Mouse (Mus musculus) forebrain, embryonic 13.5 days (tissue): ENCODE measurements at regions not wholly inside any gene's neighbourhood (a gene's known extent, or its start where the extent isn't known, plus 50 kb on each side); places are given as distances from the start of the nearest gene placed in this dataset.
A peak's percentile ranks its signal among the peaks of the same experiment; 100 is the strongest.

Experiments used
- ATAC-seq: fragments of 200-750 bp; cut with Nextera tagmentation; 2 replicates; pipeline ENCODE4 v1.8.0; 2017
- H3K27ac ChIP-seq: fragments of 300-500 bp; sonication (generic); 2 replicates; pipeline ENCODE4 v1.5.1; 2015; ENCODE audit warnings: inconsistent platforms, mild to moderate bottlenecking, moderate library complexity
- H3K27me3 ChIP-seq: fragments of 300-500 bp; sonication (generic); 2 replicates; pipeline ENCODE4 v1.6.1; 2015; ENCODE audit warnings: mild to moderate bottlenecking, inconsistent platforms
- H3K36me3 ChIP-seq: fragments of 300-500 bp; sonication (generic); 2 replicates; pipeline ENCODE4 v1.6.1; 2015; ENCODE audit warnings: mild to moderate bottlenecking, inconsistent platforms; ENCODE audit not compliant: poor library complexity, severe bottlenecking
- H3K4me1 ChIP-seq: fragments of 300-500 bp; sonication (generic); 2 replicates; pipeline ENCODE4 v1.6.1; 2015; ENCODE audit warnings: inconsistent platforms
- H3K4me2 ChIP-seq: fragments of 300-500 bp; sonication (generic); 2 replicates; pipeline ENCODE4 v1.6.1; 2015; ENCODE audit warnings: inconsistent platforms, mild to moderate bottlenecking, moderate library complexity
- H3K4me3 ChIP-seq: fragments of 300-500 bp; sonication (generic); 2 replicates; pipeline ENCODE4 v1.5.1; 2015; ENCODE audit warnings: mild to moderate bottlenecking, inconsistent platforms
- H3K9ac ChIP-seq: fragments of 300-500 bp; sonication (generic); 2 replicates; pipeline ENCODE4 v1.6.1; 2015; ENCODE audit warnings: mild to moderate bottlenecking, inconsistent platforms
- H3K9me3 ChIP-seq: fragments of 300-500 bp; sonication (generic); replicated peaks from 2 replicates; pipeline ENCODE4 v1.6.1; 2016; ENCODE audit warnings: inconsistent platforms
- whole genome bisulfite sequencing: fragments of 180-500 bp; shearing (Covaris S2); methylation state at CpG from one replicate; pipeline ENCODE4 v1.1.7; 2015; 5-methylcytosine and 5-hydroxymethylcytosine counted together

- Histone ChIP-seq H3K4me2 (no peak overlapping the region), H3K4me3 (no peak overlapping the region), H3K27ac (no peak overlapping the region), H3K27me3 (no peaks in the 10 kb centered on the region), H3K9me3 (no peaks in the 10 kb centered on the region), H3K4me1 (peaks cover 6% of the 10 kb centered on the region; the same call in 1 of the 2 replicates), H3K9ac (no peak overlapping the region), H3K36me3 (no peaks in the 10 kb centered on the region)
- ATAC-seq, result no peak
- 80% methylated on average over 18 of the region's 18 CpGs for WGBS
These were observed 115.0 kb upstream of the Tmem189 start for GRCm38 (mm10) chr2:167804493-167805227.

GRCm38 (mm10) chr2:167802494-167802893 lies 112.9 kb upstream of the Tmem189 start:
- Histone ChIP-seq H3K4me1 (peaks cover 6% of the 10 kb centered on the region; the same call in 1 of the 2 replicates), H3K36me3 (no peaks in the 10 kb centered on the region), H3K9ac (no peak overlapping the region), H3K4me3 (no peak overlapping the region), H3K4me2 (no peak overlapping the region), H3K27ac (no peak overlapping the region), H3K27me3 (no peaks in the 10 kb centered on the region), H3K9me3 (no peaks in the 10 kb centered on the region)
- WGBS, result 80% methylated on average over 9 of the region's 9 CpGs
- ATAC-seq, result no peak

- no peak overlapping the region for H3K4me2 ChIP-seq
- ATAC-seq, result no peak
- no peaks in the 10 kb centered on the region for H3K27me3 ChIP-seq
- H3K4me3 ChIP-seq, result no peak overlapping the region
- peaks cover 6% of the 10 kb centered on the region; the same call in 1 of the 2 replicates for H3K4me1 ChIP-seq
- WGBS, result 92% methylated on average over 10 of the region's 10 CpGs
- no peak overlapping the region for H3K9ac ChIP-seq
- no peaks in the 10 kb centered on the region for H3K36me3 ChIP-seq
- no peak overlapping the region for H3K27ac ChIP-seq
- no peaks in the 10 kb centered on the region for H3K9me3 ChIP-seq
These were observed 111.8 kb upstream of the Tmem189 start for GRCm38 (mm10) chr2:167801389-167801788.

DNA sequence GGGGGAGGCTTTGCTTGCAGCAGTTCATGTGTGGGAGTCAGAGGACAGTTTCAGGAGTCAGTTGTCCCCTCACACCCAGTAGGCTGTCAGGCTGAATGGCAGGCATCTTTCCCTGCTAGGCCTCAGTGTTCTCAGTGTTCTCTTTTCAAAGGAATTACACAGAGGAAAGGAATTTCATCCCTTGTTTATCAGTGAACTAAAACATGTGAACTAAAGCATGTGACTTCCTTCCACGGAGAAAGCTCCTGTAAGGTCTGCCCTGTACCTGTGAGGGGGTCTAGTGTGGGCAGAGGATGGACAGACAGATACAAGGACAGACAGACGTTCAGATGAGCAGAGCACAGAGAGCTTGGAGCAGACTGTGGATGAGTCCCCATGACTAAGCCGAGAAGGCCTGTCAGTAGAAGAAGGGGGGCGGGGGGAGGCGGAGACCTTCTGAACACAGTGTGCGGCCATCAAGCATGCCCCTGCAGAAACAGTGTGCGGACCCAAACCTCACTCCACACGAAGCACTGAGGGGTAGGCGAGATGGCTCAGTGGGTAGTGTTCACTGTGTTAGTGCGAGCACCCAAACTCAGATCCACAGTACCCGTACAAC lies 111.1 kb upstream of the Tmem189 start:
- H3K27ac ChIP-seq, result no peak overlapping the region

GRCm38 (mm10) chr2:167799629-167800387 lies 110.2 kb upstream of the Tmem189 start:
- peak; percentile 58; the same call in 1 of the 2 replicates for ATAC-seq
- WGBS, result 87% methylated on average over 5 of the region's 5 CpGs
- no peak overlapping the region for H3K9ac ChIP-seq
- H3K4me2 ChIP-seq, result no peak overlapping the region
- no peaks in the 10 kb centered on the region for H3K9me3 ChIP-seq
- peaks cover 6% of the 10 kb centered on the region; the same call in 1 of the 2 replicates for H3K4me1 ChIP-seq
- no peaks in the 10 kb centered on the region for H3K27me3 ChIP-seq
- no peaks in the 10 kb centered on the region for H3K36me3 ChIP-seq
- no peak overlapping the region for H3K4me3 ChIP-seq
- no peak overlapping the region for H3K27ac ChIP-seq

More for the DNA sequence above, 111.1 kb upstream of the Tmem189 start:
- H3K4me3 ChIP-seq, result no peak overlapping the region
- no peaks in the 10 kb centered on the region for H3K27me3 ChIP-seq
- H3K9ac ChIP-seq, result no peak overlapping the region
- ATAC-seq, result no peak
- H3K4me1 ChIP-seq, result peaks cover 6% of the 10 kb centered on the region; the same call in 1 of the 2 replicates
- H3K9me3 ChIP-seq, result no peaks in the 10 kb centered on the region
- H3K4me2 ChIP-seq, result no peak overlapping the region
- H3K36me3 ChIP-seq, result no peaks in the 10 kb centered on the region
- 65% methylated on average over 11 of the region's 11 CpGs for WGBS

- no peak overlapping the region for H3K4me2 ChIP-seq
- H3K27me3 ChIP-seq, result no peaks in the 10 kb centered on the region
- no peak overlapping the region for H3K4me3 ChIP-seq
- WGBS, result 87% methylated on average over 9 of the region's 9 CpGs
- no peak for ATAC-seq
- peaks cover 6% of the 10 kb centered on the region; the same call in 1 of the 2 replicates for H3K4me1 ChIP-seq
- no peak overlapping the region for H3K9ac ChIP-seq
- no peaks in the 10 kb centered on the region for H3K36me3 ChIP-seq
- no peak overlapping the region for H3K27ac ChIP-seq
- H3K9me3 ChIP-seq, result no peaks in the 10 kb centered on the region
These were observed 109.4 kb upstream of the Tmem189 start for GRCm38 (mm10) chr2:167798969-167799513.

DNA sequence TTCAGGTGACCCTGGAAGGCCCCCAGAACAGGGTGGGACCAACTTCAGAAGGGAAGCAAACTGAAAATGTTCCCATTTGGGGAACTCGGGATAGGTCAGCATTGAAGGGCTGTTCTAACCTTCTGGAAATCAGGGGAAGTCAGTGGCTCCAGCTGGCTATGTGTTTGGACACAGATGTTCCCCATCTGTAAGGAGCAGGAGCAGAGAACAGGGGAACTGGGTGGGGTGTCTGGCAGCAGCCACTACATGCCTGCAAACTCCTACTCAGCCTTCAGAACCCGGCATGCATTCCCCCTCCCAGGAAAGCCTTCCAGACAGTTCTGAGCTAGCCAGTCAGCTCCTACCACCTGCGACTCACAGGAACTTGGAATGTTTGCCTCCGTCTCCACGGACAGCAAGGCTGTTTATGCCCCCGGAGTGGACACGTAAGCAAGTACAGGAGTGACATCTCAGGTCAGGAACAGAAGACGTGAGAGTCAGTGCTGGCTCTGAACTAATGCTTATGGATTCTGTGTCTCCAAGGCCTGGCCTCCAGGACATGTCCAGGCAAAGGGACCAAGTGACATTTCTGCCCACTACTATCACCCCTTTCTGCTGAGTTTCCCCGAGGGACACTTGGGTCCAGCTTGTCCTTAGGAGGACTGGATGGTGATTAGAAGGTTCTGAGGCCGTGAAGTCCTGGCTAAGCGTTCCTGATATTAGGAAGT lies 108.6 kb upstream of the Tmem189 start:
- H3K9ac ChIP-seq, result no peak overlapping the region
- H3K9me3 ChIP-seq, result no peaks in the 10 kb centered on the region
- peaks cover 6% of the 10 kb centered on the region; the same call in 1 of the 2 replicates for H3K4me1 ChIP-seq
- no peak for ATAC-seq
- H3K27ac ChIP-seq, result no peak overlapping the region
- 92% methylated on average over 11 of the region's 11 CpGs for WGBS
- no peaks in the 10 kb centered on the region for H3K27me3 ChIP-seq
- H3K36me3 ChIP-seq, result no peaks in the 10 kb centered on the region
- H3K4me3 ChIP-seq, result no peak overlapping the region
- H3K4me2 ChIP-seq, result no peak overlapping the region

DNA sequence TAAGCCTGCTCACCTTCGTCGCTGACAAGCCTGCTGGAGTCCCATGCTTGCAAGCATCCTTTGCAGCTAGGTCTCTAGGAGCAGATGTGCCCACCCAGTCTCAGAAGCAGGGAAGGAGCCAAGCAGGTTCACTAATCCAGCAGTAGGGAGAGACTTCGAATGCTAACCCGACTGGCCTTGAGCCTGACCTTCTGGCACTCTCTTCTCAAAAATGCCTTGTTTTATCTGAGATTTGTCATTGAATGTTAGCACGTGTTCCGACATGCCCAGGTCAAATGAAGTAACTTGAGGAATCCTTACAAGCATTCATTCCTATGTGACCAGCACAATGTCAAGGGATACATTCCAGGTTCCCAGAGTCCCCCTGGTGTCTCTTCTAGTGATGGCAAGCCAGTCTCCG lies 105.9 kb upstream of the Tmem189 start:
- Histone ChIP-seq H3K4me3 (no peak overlapping the region), H3K4me1 (peaks cover under 1% of the 10 kb centered on the region; the same call in 1 of the 2 replicates), H3K9ac (no peak overlapping the region), H3K27ac (no peak overlapping the region), H3K36me3 (no peaks in the 10 kb centered on the region), H3K27me3 (no peaks in the 10 kb centered on the region), H3K4me2 (no peak overlapping the region), H3K9me3 (no peaks in the 10 kb centered on the region)
- ATAC-seq, result no peak
- WGBS, result 82% methylated on average over 7 of the region's 7 CpGs

DNA sequence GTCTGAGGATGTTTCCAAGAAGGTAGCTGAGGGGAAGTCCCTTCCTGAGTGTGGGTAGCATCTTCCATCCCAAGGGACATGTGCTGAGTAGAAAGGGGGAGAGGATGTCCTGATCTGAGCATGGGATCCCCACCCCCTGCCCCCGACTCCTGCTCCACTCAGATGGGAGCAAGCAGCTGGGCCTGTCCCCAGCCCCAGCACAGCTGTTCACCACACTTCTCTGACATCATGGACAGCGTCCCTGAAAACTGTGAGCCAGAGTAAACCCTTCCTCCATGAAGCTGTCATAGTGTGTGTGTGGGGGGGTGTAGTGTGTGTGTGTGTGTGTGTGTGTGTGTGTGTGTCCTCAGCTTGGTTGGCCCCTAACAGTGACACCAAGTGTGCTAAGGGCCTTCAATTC lies 104.3 kb upstream of the Tmem189 start:
- WGBS, result 75% methylated on average over 2 of the region's 2 CpGs
- no peak overlapping the region for H3K9ac ChIP-seq
- H3K27ac ChIP-seq, result no peak overlapping the region
- H3K4me3 ChIP-seq, result no peak overlapping the region
- no peaks in the 10 kb centered on the region for H3K27me3 ChIP-seq
- H3K4me1 ChIP-seq, result no peaks in the 10 kb centered on the region
- no peak overlapping the region for H3K4me2 ChIP-seq
- no peaks in the 10 kb centered on the region for H3K36me3 ChIP-seq
- no peaks in the 10 kb centered on the region for H3K9me3 ChIP-seq
- ATAC-seq, result no peak

DNA sequence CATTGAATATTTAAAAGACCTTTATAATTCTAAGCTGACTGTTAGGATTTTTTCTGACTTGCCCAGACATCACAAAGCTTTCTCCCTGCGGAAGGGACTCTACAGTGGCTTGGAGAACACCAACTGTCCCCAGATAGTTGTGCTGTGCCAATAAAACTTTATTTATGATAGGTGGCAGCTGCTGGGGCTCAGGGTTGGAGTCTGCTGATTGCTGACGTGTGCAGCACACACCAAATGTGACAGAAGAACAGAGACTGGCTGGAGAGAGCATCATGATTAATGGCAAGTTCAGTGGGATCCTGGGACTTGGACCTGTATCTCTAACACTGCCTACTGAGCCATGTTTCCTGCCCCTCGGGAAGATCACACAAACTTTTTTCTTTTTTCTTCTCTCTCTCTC lies 103.1 kb upstream of the Tmem189 start:
- Histone ChIP-seq H3K27ac (no peak overlapping the region), H3K9me3 (no peaks in the 10 kb centered on the region), H3K4me3 (no peak overlapping the region), H3K27me3 (no peaks in the 10 kb centered on the region), H3K4me1 (no peaks in the 10 kb centered on the region), H3K36me3 (no peaks in the 10 kb centered on the region), H3K9ac (no peak overlapping the region), H3K4me2 (no peak overlapping the region)
- WGBS, result 57% methylated on average over 3 of the region's 3 CpGs
- ATAC-seq, result no peak

DNA sequence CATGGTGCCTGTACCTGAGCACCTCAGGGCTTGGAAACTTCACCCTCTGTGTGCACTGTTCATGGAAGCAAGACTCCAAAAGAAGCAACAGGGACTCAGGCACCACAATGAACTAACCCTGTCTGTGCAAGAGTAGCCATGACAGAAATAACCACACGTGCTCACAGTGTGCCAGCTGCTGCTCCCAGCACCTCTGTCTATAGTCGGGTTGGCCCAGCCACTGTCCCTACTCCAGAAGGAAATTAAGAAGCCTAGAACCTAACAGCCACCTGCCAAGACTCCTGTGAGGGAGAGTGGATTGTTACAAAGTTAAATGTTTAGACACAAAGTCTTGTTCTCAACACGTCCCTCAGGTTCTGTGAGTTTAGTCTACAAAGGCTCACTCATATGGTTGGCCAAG lies 102.7 kb upstream of the Tmem189 start:
- WGBS, result 60% methylated on average over 3 of the region's 3 CpGs

More for the DNA sequence above, 102.7 kb upstream of the Tmem189 start:
- Histone ChIP-seq H3K9me3 (no peaks in the 10 kb centered on the region), H3K9ac (no peak overlapping the region), H3K27me3 (no peaks in the 10 kb centered on the region), H3K27ac (no peak overlapping the region), H3K36me3 (no peaks in the 10 kb centered on the region), H3K4me3 (no peak overlapping the region), H3K4me2 (no peak overlapping the region), H3K4me1 (no peaks in the 10 kb centered on the region)
- no peak for ATAC-seq
